Mouse (Mus musculus) CH12.LX (cell line): ENCODE data around the gene RPS10-NUDT3.

Experiments used
- CHD2 ChIP-seq: IDR thresholded peaks from 2 replicates; pipeline ENCODE4 v1.6.1; 2011; ENCODE audit warnings: low read length, improper control_type of control experiment
- CTCF ChIP-seq, 2 experiments: IDR thresholded peaks in 1 of 2; conservative IDR thresholded peaks in 1 of 2; 2 replicates each; pipeline ENCODE4 v1.5.1; 2011 to 2012; ENCODE audit warnings: low read depth in 2 of 2, low read length in 2 of 2, improper control_type of control experiment in 1 of 2, inconsistent platforms in 1 of 2, mild to moderate bottlenecking in 1 of 2, moderate library complexity in 1 of 2
- E2F4 ChIP-seq: IDR thresholded peaks from 2 replicates; pipeline ENCODE4 v1.6.1; 2011; ENCODE audit warnings: low read depth, low read length, improper control_type of control experiment; ENCODE audit not compliant: insufficient replicate concordance
- EP300 ChIP-seq: IDR thresholded peaks from 2 replicates; pipeline ENCODE4 v1.6.1; 2011; ENCODE audit warnings: low read length, improper control_type of control experiment
- ETS1 ChIP-seq: conservative IDR thresholded peaks from 2 replicates; pipeline ENCODE4 v1.6.1; 2012; ENCODE audit warnings: low read depth, mild to moderate bottlenecking, inconsistent platforms, low read length, improper control_type of control experiment, moderate library complexity
- GABPA ChIP-seq: IDR thresholded peaks from 2 replicates; pipeline ENCODE4 v1.6.1; 2012; ENCODE audit warnings: low read depth, low read length, improper control_type of control experiment, inconsistent platforms; ENCODE audit not compliant: insufficient replicate concordance
- KAT2A ChIP-seq: IDR thresholded peaks from 2 replicates; pipeline ENCODE4 v1.6.1; 2012; ENCODE audit warnings: low read length, improper control_type of control experiment, inconsistent platforms; ENCODE audit not compliant: insufficient replicate concordance
- POLR2A ChIP-seq: IDR thresholded peaks from 2 replicates; pipeline ENCODE4 v1.6.1; 2011; ENCODE audit warnings: low read depth, mild to moderate bottlenecking, improper control_type of control experiment, low read length
- TBP ChIP-seq: conservative IDR thresholded peaks from 2 replicates; pipeline ENCODE4 v1.6.1; 2011; ENCODE audit warnings: low read depth, low read length, improper control_type of control experiment
- TCF12 ChIP-seq: IDR thresholded peaks from 2 replicates; pipeline ENCODE4 v1.6.1; 2014; ENCODE audit warnings: low read depth, mild to moderate bottlenecking, inconsistent platforms, low read length, improper control_type of control experiment
- USF1 ChIP-seq: IDR thresholded peaks from 2 replicates; pipeline ENCODE4 v1.6.1; 2014; ENCODE audit warnings: low read depth, mild to moderate bottlenecking, inconsistent platforms, low read length, improper control_type of control experiment
- ZC3H11A ChIP-seq: IDR thresholded peaks from 2 replicates; pipeline ENCODE4 v1.6.1; 2012; ENCODE audit warnings: low read depth, mild to moderate bottlenecking, inconsistent platforms, low read length, improper control_type of control experiment
- ZKSCAN1 ChIP-seq: IDR thresholded peaks from 2 replicates; pipeline ENCODE4 v1.6.1; 2012; ENCODE audit warnings: low read depth, inconsistent platforms, low read length, improper control_type of control experiment, borderline replicate concordance
- ZNF384 ChIP-seq: IDR thresholded peaks from 2 replicates; pipeline ENCODE4 v1.6.1; 2012; ENCODE audit warnings: low read depth, low read length, improper control_type of control experiment, inconsistent platforms

DNA sequence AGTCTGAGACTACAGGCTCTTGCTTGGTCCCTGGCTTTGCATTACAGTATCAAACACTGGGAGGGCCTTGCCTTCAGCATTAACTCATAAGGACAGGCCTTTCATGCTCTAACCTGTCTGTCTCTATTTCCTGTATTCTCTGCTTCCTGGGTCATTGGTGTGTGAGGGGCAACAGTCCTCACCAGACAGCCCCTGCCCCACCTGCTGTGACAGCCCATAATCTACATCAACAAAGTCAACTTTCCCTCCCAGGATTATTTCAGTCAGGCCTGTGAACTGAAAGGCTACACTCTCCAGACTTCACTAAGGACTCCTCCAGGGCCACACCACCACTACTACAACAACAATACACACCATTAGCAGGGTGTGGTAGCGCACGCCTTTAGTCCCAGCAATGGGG, 32.0 kb downstream of the RPS10-NUDT3 start:
- TF ChIP-seq CTCF (conservative IDR thresholded peaks at IDR 0.05 in 1 of 2, IDR thresholded peaks at IDR 0.05 in 1 of 2; ENCODE audit: low read depth in 2 of 2, low read length in 2 of 2) = no peak
- no peak for TF ChIP-seq E2F4
- TF ChIP-seq USF1 = no peak
- no peak for TF ChIP-seq POLR2A
- no peak for TF ChIP-seq GABPA
- TF ChIP-seq CHD2 = no peak
- TF ChIP-seq TCF12 = no peak
- no peak for TF ChIP-seq KAT2A
- TF ChIP-seq ETS1 = no peak
- no peak for TF ChIP-seq ZNF384
- TF ChIP-seq ZC3H11A = no peak
- TF ChIP-seq ZKSCAN1 = no peak
- TF ChIP-seq EP300 = no peak
- TF ChIP-seq TBP = no peak
